Mouse (Mus musculus) c-Kit-negative CD71-positive TER-119-positive erythroid progenitor cells, embryonic 14.5 days (primary cell): ENCODE measurements around the gene Gpr152.
A peak's percentile ranks its signal among the peaks of the same experiment; 100 is the strongest.
"Not testable (repeated sequence)": the region's sequence is repeated elsewhere in the genome, so short reads cannot be mapped to it uniquely, and the experiment has no call there.

Experiments
- DNase-seq: peaks from one replicate; pipeline ENCODE4 v3.0.0-alpha.2; 2013; ENCODE audit warnings: low read depth, low spot score

The Gpr152 gene

GRCm38 (mm10) chr19:4112063-4112960, 27.3 kb upstream of the Gpr152 start:
- DNase-seq, result no peak

GRCm38 (mm10) chr19:4113186-4113805, 26.3 kb upstream of the Gpr152 start:
- DNase-seq, result no peak

- no peak for DNase-seq
Observed at GRCm38 (mm10) chr19:4113806-4114230, 25.8 kb upstream of the Gpr152 start.

GRCm38 (mm10) chr19:4114551-4114950, 25.0 kb upstream of the Gpr152 start:
- no peak for DNase-seq

GRCm38 (mm10) chr19:4115144-4115543, 24.4 kb upstream of the Gpr152 start:
- DNase-seq, result no peak

- DNase-seq, result no peak
Observed at GRCm38 (mm10) chr19:4115816-4116215, 23.8 kb upstream of the Gpr152 start.

- no peak for DNase-seq
Observed at GRCm38 (mm10) chr19:4117006-4117405, 22.6 kb upstream of the Gpr152 start.

- DNase-seq, result no peak
Observed at GRCm38 (mm10) chr19:4118350-4118749, 21.2 kb upstream of the Gpr152 start.

- no peak for DNase-seq
Observed at GRCm38 (mm10) chr19:4119716-4120487, 19.7 kb upstream of the Gpr152 start.

GRCm38 (mm10) chr19:4120496-4120895, 19.1 kb upstream of the Gpr152 start:
- DNase-seq, result no peak

- peak; percentile 94 for DNase-seq
Observed at GRCm38 (mm10) chr19:4121097-4121805, 18.3 kb upstream of the Gpr152 start.

GRCm38 (mm10) chr19:4121896-4122295, 17.7 kb upstream of the Gpr152 start:
- DNase-seq, result not testable (repeated sequence)

- no peak for DNase-seq
Observed at GRCm38 (mm10) chr19:4122411-4123370, 16.9 kb upstream of the Gpr152 start.

GRCm38 (mm10) chr19:4124432-4124831, 15.2 kb upstream of the Gpr152 start:
- no peak for DNase-seq

GRCm38 (mm10) chr19:4125268-4125667, 14.3 kb upstream of the Gpr152 start:
- not testable (repeated sequence) for DNase-seq

GRCm38 (mm10) chr19:4125741-4126696, 13.6 kb upstream of the Gpr152 start, which contains the start of gene Aip:
Gene Aip, minus strand, starts transcription at chr19:4125858.
- DNase-seq, result peak; percentile 93

GRCm38 (mm10) chr19:4126759-4127495, 12.7 kb upstream of the Gpr152 start:
- DNase-seq, result no peak

GRCm38 (mm10) chr19:4129462-4129861, 10.1 kb upstream of the Gpr152 start:
- no peak for DNase-seq
